Mouse (Mus musculus) thymus, adult 2 months (tissue): Measurements from ENCODE around the gene Stxbp2. TPM values are rescaled to one million over a fixed set of nuclear protein-coding genes. Genes with fewer than 3 reads are reported as not detected.
A peak's percentile ranks its signal among the peaks of the same experiment; 100 is the strongest.

Source experiments
- DNase-seq: peaks from one replicate; pipeline ENCODE4 v3.0.0; 2021
- H3K27ac ChIP-seq: fragments of 200-500 bp; 2 replicates; pipeline ENCODE4 v1.5.1; 2012; ENCODE audit warnings: low read length, control low read depth; ENCODE audit not compliant: control insufficient read depth, insufficient read depth
- H3K27me3 ChIP-seq: fragments of 200-500 bp; 2 replicates; pipeline ENCODE4 v1.6.1; 2012; ENCODE audit warnings: mild to moderate bottlenecking, low read length, moderate library complexity, mixed read lengths; ENCODE audit not compliant: control insufficient read depth, insufficient read depth
- H3K36me3 ChIP-seq: fragments of 200-500 bp; 2 replicates; pipeline ENCODE4 v1.6.1; 2012; ENCODE audit warnings: mild to moderate bottlenecking, low read length, moderate library complexity; ENCODE audit not compliant: control insufficient read depth, insufficient read depth
- H3K4me1 ChIP-seq: fragments of 200-500 bp; replicated peaks from 2 replicates; pipeline ENCODE4 v1.6.1; 2012; ENCODE audit warnings: low read length; ENCODE audit not compliant: control insufficient read depth, insufficient read depth
- H3K4me3 ChIP-seq: fragments of 200-500 bp; 2 replicates; pipeline ENCODE4 v1.5.1; 2012; ENCODE audit warnings: mild to moderate bottlenecking, low read length, control low read depth, moderate library complexity; ENCODE audit not compliant: control insufficient read depth, insufficient read depth
- CTCF ChIP-seq: fragments of 200-500 bp; IDR thresholded peaks from 2 replicates; pipeline ENCODE4 v1.5.1; 2012; ENCODE audit warnings: mild to moderate bottlenecking, control low read depth, low read length, moderate library complexity, borderline replicate concordance; ENCODE audit not compliant: control insufficient read depth, poor library complexity, insufficient read depth; ENCODE audit errors: extremely low read depth
- POLR2A ChIP-seq: fragments of 200-500 bp; IDR thresholded peaks from 2 replicates; pipeline ENCODE4 v1.6.1; 2012; ENCODE audit warnings: mild to moderate bottlenecking, low read length, control low read depth, moderate library complexity; ENCODE audit not compliant: control insufficient read depth, poor library complexity, insufficient read depth; ENCODE audit errors: extremely low read depth
- WGBS: fragments of 180-500 bp; shearing (Covaris S2); methylation state at CpG from one replicate; pipeline ENCODE4 v1.1.7; 2018; 5-methylcytosine and 5-hydroxymethylcytosine counted together
- polyA plus RNA-seq: library from polyadenylated mRNA; depleted of rRNA; stranded (reverse); fragments of >200 nt; gene quantifications from 2 replicates; pipeline ENCODE4 v1.2.3, GENCODE M21; 2012

The Stxbp2 gene
- polyA plus RNA-seq, 1 experiment, result 262 TPM

- no peak for DNase-seq
- H3K4me1 ChIP-seq, result no peaks in the 10 kb centered on the region
- H3K36me3 ChIP-seq, result peaks cover 21% of the 10 kb centered on the region
- TF ChIP-seq POLR2A (no peak), CTCF (no peak)
- 76% methylated on average over 12 of the region's 12 CpGs for WGBS
- H3K4me3 ChIP-seq, result no peak overlapping the region
- H3K27ac ChIP-seq, result no peak overlapping the region
- no peaks in the 10 kb centered on the region for H3K27me3 ChIP-seq
Observed at GRCm38 (mm10) chr8:3609046-3609815, 21.5 kb upstream of the Stxbp2 start.

GRCm38 (mm10) chr8:3609816-3610150 lies 21.0 kb upstream of the Stxbp2 start:
- H3K4me1 ChIP-seq, result no peaks in the 10 kb centered on the region
- no peak overlapping the region for H3K4me3 ChIP-seq
- H3K27me3 ChIP-seq, result no peaks in the 10 kb centered on the region
- WGBS, result 98% methylated on average over 6 of the region's 6 CpGs
- DNase-seq, result no peak
- TF ChIP-seq CTCF (no peak), POLR2A (no peak)
- H3K27ac ChIP-seq, result no peak overlapping the region
- peaks cover 27% of the 10 kb centered on the region for H3K36me3 ChIP-seq

- no peak for TF ChIP-seq POLR2A
- TF ChIP-seq CTCF, result peak; percentile 21; the same call in 1 of the 2 replicates
- under 1% methylated on average over 37 of the region's 37 CpGs for WGBS
- Histone ChIP-seq H3K27ac (no peak within 1 kb of the TSS; the same call in 1 of the 2 replicates), H3K36me3 (peaks cover 6% of the 10 kb centered on the region), H3K27me3 (no peaks in the 10 kb centered on the region), H3K4me1 (peaks cover 6% of the 10 kb centered on the region), H3K4me3 (peak within 1 kb of the TSS; percentile 54)
- peak; percentile 96 for DNase-seq
Observed at GRCm38 (mm10) chr8:3621199-3621970, 9.4 kb upstream of the Stxbp2 start, which contains the start of the genes Xab2 and Pet100. Gene Xab2 (minus strand): TSS chr8:3621316. Gene Pet100 (plus strand): TSS chr8:3621548.

GRCm38 (mm10) chr8:3622119-3622518 lies 8.6 kb upstream of the Stxbp2 start:
- WGBS, result 61% methylated on average over 8 of the region's 8 CpGs
- H3K4me3 ChIP-seq, result no peak overlapping the region

GRCm38 (mm10) chr8:3625445-3625844 lies 5.3 kb upstream of the Stxbp2 start, which contains the start of gene Pcp2:
Gene Pcp2 (minus strand): TSS chr8:3625545.
- Histone ChIP-seq H3K4me3 (no peak within 1 kb of the TSS), H3K27me3 (no peaks in the 10 kb centered on the region), H3K36me3 (no peaks in the 10 kb centered on the region), H3K27ac (no peak within 1 kb of the TSS), H3K4me1 (peaks cover 7% of the 10 kb centered on the region)
- no peak for TF ChIP-seq POLR2A
- TF ChIP-seq CTCF, result no peak
- no peak for DNase-seq
- WGBS, result 100% methylated on average over 1 of the region's 1 CpGs

More at GRCm38 (mm10) chr8:3622119-3622518, 8.6 kb upstream of the Stxbp2 start:
- DNase-seq, result no peak
- Histone ChIP-seq H3K4me1 (peaks cover 9% of the 10 kb centered on the region), H3K27me3 (no peaks in the 10 kb centered on the region), H3K27ac (no peak overlapping the region), H3K36me3 (no peaks in the 10 kb centered on the region; the same call in 1 of the 2 replicates)
- TF ChIP-seq POLR2A (no peak), CTCF (no peak)

- no peak for DNase-seq
- Histone ChIP-seq H3K27ac (no peak overlapping the region), H3K4me1 (peaks cover 16% of the 10 kb centered on the region), H3K36me3 (no peaks in the 10 kb centered on the region), H3K4me3 (no peak overlapping the region), H3K27me3 (no peaks in the 10 kb centered on the region)
- 4% methylated on average over 5 of the region's 5 CpGs for WGBS
- TF ChIP-seq POLR2A (no peak), CTCF (no peak)
Observed at GRCm38 (mm10) chr8:3626971-3627370, 3.8 kb upstream of the Stxbp2 start.
